Mouse (Mus musculus): ENCODE results near the gene Gpd1l.

- TF ChIP-seq HCFC1 (IDR thresholded peaks at IDR 0.05; ENCODE audit: borderline replicate concordance, insufficient read depth, low read length) (no peak), ZC3H11A (IDR thresholded peaks at IDR 0.05; ENCODE audit: borderline replicate concordance, low read depth, low read length) (no peak), MAFK (IDR thresholded peaks at IDR 0.05; ENCODE audit: insufficient read depth, low read depth, low read length) (no peak)
Measured at GRCm38 (mm10) chr9:114885564-114885963, 48.2 kb downstream of the Gpd1l start.
